Mouse (Mus musculus) heart, embryonic 15.5 days (tissue): Measurements from ENCODE around the gene Mkln1. TPM values are rescaled to one million over a fixed set of nuclear protein-coding genes. Genes with fewer than 3 reads are reported as not detected.

ENCODE experiments used
- ATAC-seq: fragments of 200-750 bp; cut with Nextera tagmentation; replicated peaks from 2 replicates; pipeline ENCODE4 v1.8.0; 2017; ENCODE audit warnings: low read depth, moderate TSS enrichment; ENCODE audit not compliant: insufficient number of reproducible peaks, insufficient read depth, low FRiP score
- H3K27ac ChIP-seq: fragments of 300-500 bp; sonication (generic); 2 replicates; pipeline ENCODE4 v1.5.1; 2015; ENCODE audit warnings: mild to moderate bottlenecking, inconsistent platforms
- H3K27me3 ChIP-seq: fragments of 300-500 bp; sonication (generic); 2 replicates; pipeline ENCODE4 v1.6.1; 2015; ENCODE audit warnings: inconsistent platforms
- H3K36me3 ChIP-seq: fragments of 300-500 bp; sonication (generic); 2 replicates; pipeline ENCODE4 v1.6.1; 2015; ENCODE audit warnings: mild to moderate bottlenecking, inconsistent platforms
- H3K4me1 ChIP-seq: fragments of 300-500 bp; sonication (generic); replicated peaks from 2 replicates; pipeline ENCODE4 v1.6.1; 2015; ENCODE audit warnings: inconsistent platforms
- H3K4me2 ChIP-seq: fragments of 300-500 bp; sonication (generic); 2 replicates; pipeline ENCODE4 v1.6.1; 2015; ENCODE audit warnings: inconsistent platforms, mild to moderate bottlenecking, moderate library complexity
- H3K4me3 ChIP-seq: fragments of 300-500 bp; sonication (generic); 2 replicates; pipeline ENCODE4 v1.5.1; 2015; ENCODE audit warnings: mild to moderate bottlenecking, inconsistent platforms
- H3K9ac ChIP-seq: fragments of 300-500 bp; sonication (generic); 2 replicates; pipeline ENCODE4 v1.6.1; 2015; ENCODE audit warnings: mild to moderate bottlenecking, inconsistent platforms
- H3K9me3 ChIP-seq: fragments of 300-500 bp; sonication (generic); replicated peaks from 2 replicates; pipeline ENCODE4 v1.6.1; 2016; ENCODE audit warnings: inconsistent platforms
- WGBS: fragments of 180-500 bp; shearing (Covaris S2); methylation state at CpG from one replicate; pipeline ENCODE4 v1.1.7; 2015; ENCODE audit warnings: mixed read lengths; 5-methylcytosine and 5-hydroxymethylcytosine counted together
- polyA plus RNA-seq: library from polyadenylated mRNA; unstranded; fragments of >200 nt; fragmentation: Nextera tagmentation; extraction: Ambion mirVana; gene quantifications from 2 replicates; pipeline ENCODE4 v1.2.1, GENCODE M21; 2015

Mkln1 gene
- polyA plus RNA-seq, result 190 and 194 TPM in 2 replicates

DNA sequence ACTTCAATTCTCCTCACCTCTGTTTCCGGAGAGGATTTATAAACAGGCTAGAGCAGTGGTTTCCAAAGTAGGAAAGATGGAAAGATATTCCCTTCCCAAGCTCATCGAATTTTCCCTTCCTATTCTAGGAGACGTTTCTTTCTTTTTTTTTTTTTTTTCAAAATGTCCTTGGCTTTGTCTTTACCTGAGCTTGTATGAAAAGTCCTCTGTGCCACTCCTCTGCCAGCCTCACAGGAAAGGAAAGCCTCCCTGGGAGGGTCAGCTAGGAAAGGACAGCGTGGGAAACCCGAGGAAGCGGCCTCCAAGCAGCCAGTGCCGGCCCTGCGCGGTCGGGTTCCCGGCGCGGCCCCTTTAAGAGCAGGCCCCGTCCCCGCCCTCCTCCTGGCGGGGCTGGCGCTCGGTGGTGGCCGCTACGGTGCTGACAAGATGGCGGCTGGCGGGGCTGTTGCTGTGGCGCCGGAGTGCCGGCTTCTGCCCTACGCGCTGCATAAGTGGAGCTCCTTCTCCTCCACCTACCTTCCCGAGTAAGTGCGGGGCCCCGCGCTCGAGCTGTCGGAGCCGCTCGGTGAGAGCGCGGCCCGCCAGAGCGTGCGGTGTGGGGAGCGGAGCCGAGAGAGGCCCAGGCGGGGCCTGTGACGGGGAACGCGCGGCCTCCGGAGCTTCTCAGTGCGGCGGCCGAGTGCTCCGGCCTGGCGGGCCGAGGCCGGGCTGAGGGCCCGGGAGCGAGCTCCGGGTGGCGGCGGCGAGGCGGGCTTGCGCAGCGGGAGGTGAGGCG lies at the start of gene Mkln1:
Gene Mkln1 (plus strand): TSS at position 305 of the 775 bp plus-strand sequence.
- Histone ChIP-seq H3K27me3 (no peaks in the 10 kb centered on the region), H3K4me2 (peak within 1 kb of the TSS; percentile 84), H3K36me3 (no peaks in the 10 kb centered on the region), H3K27ac (peak within 1 kb of the TSS; percentile 96), H3K9me3 (no peaks in the 10 kb centered on the region), H3K4me3 (peak within 1 kb of the TSS; percentile 92), H3K9ac (peak within 1 kb of the TSS; percentile 99), H3K4me1 (peaks cover 29% of the 10 kb centered on the region)
- WGBS, result under 1% methylated on average over 65 of the region's 65 CpGs
- peak; percentile 98 for ATAC-seq

DNA sequence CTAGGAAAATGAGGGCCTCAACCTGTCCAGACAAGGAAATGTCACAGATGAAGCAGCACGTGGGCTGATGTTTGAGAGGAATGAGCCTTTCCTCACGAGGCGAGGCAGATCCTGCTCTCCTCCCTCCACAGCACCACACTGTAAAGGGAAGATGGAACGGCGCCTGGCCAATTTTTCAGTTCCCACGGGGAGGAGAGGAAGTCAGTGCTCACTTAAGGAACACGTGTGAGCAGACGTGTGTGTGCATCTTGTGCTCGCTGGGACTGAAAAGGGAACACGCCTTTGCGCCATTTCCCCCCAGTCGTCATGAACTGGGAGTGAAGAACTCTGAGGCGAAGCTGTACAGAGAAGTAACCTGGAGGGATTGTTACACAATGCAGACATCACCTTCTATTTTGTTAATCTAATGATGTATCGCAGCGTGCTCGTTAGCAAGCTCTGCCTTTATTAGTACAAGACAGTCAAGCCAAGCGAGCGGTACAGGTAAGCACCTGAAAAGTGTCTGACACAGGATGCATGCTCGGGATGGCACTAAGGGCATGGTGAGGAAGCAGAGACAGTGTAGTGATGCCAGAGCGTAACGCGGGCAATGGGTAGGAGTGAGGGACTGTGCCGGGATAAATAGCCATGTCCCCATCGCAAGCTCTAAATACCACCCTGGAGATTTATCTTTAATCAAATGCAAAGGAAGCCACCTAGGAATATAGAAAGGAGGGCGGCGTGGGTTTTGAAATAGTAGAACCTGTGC lies 41.9 kb upstream of the Mkln1 start:
- ATAC-seq, result no peak
- Histone ChIP-seq H3K27me3 (no peaks in the 10 kb centered on the region), H3K36me3 (no peaks in the 10 kb centered on the region), H3K4me3 (no peak overlapping the region), H3K9me3 (no peaks in the 10 kb centered on the region), H3K27ac (no peak overlapping the region), H3K4me1 (no peaks in the 10 kb centered on the region), H3K9ac (no peak overlapping the region), H3K4me2 (no peak overlapping the region)
- 84% methylated on average over 26 of the region's 26 CpGs for WGBS

DNA sequence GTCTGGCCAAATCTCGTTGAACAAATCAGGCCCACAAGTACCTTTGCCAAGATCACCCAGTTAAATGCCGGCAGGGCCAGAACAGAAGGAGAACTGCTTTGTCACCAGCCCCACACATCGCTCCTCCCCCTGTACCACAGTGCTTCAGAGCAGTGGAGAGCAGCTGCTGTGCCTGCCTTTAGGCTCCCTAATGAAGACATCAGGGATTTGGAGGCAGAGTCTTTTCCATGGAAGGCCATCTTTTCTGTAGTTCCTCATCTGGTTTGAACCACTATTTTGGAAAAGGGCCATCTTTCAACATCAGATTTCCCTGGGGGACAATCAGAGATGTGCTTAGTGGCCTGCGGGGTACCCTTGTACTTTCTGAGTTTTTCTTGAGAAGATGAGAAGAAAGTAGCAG lies 41.2 kb upstream of the Mkln1 start:
- Histone ChIP-seq H3K27me3 (no peaks in the 10 kb centered on the region), H3K36me3 (no peaks in the 10 kb centered on the region), H3K4me3 (no peak overlapping the region), H3K4me1 (no peaks in the 10 kb centered on the region), H3K9ac (no peak overlapping the region), H3K27ac (no peak overlapping the region), H3K4me2 (no peak overlapping the region), H3K9me3 (no peaks in the 10 kb centered on the region)
- ATAC-seq, result no peak
- 59% methylated on average over 4 of the region's 4 CpGs for WGBS

DNA sequence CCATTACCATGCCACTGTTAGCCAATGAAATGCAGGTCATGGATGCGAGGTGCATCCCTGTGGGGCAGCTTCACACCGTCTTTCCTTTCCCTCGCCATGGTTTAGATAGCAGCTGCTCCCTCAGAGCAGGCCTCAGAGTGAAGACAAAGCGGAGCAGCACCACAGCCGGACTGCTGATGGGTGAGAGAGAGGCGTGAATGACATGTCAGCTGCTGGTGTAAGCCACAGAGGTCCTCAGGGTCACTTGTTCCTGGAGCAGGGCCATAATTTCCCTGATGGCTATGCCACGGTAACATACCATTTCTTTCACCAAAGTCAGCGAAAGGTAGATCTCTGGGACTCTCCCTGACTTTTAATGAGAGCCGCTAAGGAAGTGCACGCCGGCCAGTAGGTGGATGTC lies 35.9 kb upstream of the Mkln1 start:
- WGBS, result 46% methylated on average over 11 of the region's 11 CpGs
- ATAC-seq, result no peak
- H3K4me2 ChIP-seq, result no peak overlapping the region
- H3K4me3 ChIP-seq, result no peak overlapping the region
- H3K27me3 ChIP-seq, result no peaks in the 10 kb centered on the region
- no peak overlapping the region for H3K27ac ChIP-seq
- H3K9ac ChIP-seq, result no peak overlapping the region
- 0 out of 2 replicates have a peak, but pooled peaks cover 4% of the 10 kb centered on the region for H3K4me1 ChIP-seq
- no peaks in the 10 kb centered on the region for H3K36me3 ChIP-seq
- no peaks in the 10 kb centered on the region for H3K9me3 ChIP-seq

DNA sequence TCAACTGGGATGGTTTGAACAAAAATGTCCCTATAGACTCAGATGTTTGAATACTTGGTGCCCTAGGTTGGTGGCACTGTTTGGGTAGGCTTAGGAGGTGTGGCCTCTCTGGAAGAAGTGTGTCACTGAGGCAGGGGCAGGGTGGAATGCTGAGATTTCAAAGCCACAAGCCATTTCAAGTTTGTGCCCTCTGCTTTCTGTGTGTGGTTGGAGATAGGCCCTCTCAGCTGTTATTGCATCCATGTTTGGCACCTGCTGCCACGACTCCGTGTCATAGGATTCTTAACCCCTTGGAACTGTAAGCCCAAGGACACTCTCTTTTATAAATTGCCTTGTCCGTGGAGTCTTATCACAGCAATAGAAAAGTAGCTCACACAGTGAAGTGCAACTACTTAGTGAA lies 34.1 kb upstream of the Mkln1 start:
- no peak for ATAC-seq
- Histone ChIP-seq H3K36me3 (no peaks in the 10 kb centered on the region), H3K9me3 (no peaks in the 10 kb centered on the region), H3K4me1 (0 out of 2 replicates have a peak, but pooled peaks cover 4% of the 10 kb centered on the region), H3K4me2 (no peak overlapping the region), H3K27me3 (no peaks in the 10 kb centered on the region), H3K9ac (no peak overlapping the region), H3K4me3 (no peak overlapping the region), H3K27ac (no peak overlapping the region)
- 71% methylated on average over 3 of the region's 3 CpGs for WGBS

DNA sequence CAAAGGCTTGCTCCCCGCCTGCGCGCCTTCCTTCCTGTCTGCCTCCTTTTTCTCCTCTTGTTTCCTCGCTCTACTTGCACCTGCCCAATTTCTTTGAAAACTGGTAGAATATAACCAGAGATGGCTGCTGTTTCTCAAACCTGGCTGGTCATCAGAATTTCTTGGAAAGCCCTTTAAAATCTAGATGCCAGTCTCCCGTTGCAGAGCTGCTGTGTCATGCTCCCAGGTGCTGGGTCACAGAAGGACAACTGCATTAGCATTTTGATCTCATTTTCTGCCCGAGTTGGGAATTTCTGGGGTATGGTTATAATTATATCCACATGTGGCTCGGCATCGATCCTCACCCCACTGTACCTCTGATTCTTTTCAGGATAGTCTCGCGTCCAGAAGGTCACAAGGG lies 30.6 kb upstream of the Mkln1 start:
- no peaks in the 10 kb centered on the region for H3K36me3 ChIP-seq
- no peaks in the 10 kb centered on the region for H3K9me3 ChIP-seq
- 73% methylated on average over 10 of the region's 10 CpGs for WGBS
- no peak for ATAC-seq
- H3K27me3 ChIP-seq, result no peaks in the 10 kb centered on the region
- H3K4me3 ChIP-seq, result no peak overlapping the region
- H3K9ac ChIP-seq, result no peak overlapping the region
- peaks cover 20% of the 10 kb centered on the region for H3K4me1 ChIP-seq
- H3K4me2 ChIP-seq, result no peak overlapping the region
- no peak overlapping the region for H3K27ac ChIP-seq

DNA sequence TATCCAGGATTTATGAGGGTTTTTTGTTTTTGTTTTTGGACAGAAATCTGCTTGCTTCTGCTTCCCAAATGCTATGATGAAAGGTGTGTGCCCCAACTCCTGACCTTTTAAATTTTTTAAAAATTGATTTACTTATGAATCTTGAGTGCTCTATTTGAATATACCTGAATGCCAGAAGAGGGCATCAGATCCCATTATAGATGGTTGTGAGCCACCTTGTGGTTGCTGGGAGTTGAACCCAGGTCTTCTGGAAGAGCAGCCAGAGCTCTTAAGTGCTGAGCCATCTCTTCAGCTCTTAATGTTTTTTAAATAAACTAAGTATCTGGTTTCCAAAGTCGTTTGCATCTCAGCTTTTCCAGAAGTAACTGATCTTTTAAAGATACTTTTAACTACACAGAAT lies 30.0 kb upstream of the Mkln1 start:
- H3K27me3 ChIP-seq, result no peaks in the 10 kb centered on the region
- peaks cover 21% of the 10 kb centered on the region for H3K4me1 ChIP-seq
- no peak overlapping the region for H3K4me2 ChIP-seq
- no peak overlapping the region for H3K4me3 ChIP-seq
- H3K9ac ChIP-seq, result no peak overlapping the region
- no peaks in the 10 kb centered on the region for H3K36me3 ChIP-seq
- no peaks in the 10 kb centered on the region for H3K9me3 ChIP-seq
- no peak for ATAC-seq
- 55% methylated on average over 1 of the region's 1 CpGs for WGBS
- H3K27ac ChIP-seq, result no peak overlapping the region

DNA sequence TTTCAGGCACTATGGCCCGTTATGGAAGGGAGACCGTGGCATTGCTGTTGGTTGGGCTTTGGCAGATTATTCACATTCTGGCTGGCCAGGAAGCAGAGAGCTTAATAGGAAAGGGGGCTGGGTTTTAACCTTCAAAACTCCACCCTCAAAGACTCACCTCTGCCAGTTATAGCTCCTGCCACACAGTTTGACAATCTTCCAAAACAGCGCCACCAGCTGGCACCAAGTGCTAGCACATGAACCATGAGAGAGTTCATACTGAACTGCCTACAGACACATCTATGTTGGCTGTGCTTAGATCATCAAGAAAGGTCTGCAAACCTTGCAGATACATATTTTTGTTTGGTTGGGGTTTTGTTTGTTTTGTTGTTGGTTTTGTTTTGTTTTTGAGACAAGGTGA lies 28.7 kb upstream of the Mkln1 start:
- Histone ChIP-seq H3K4me3 (no peak overlapping the region), H3K27ac (no peak overlapping the region), H3K9ac (no peak overlapping the region), H3K27me3 (no peaks in the 10 kb centered on the region), H3K4me2 (no peak overlapping the region), H3K4me1 (peaks cover 21% of the 10 kb centered on the region), H3K9me3 (no peaks in the 10 kb centered on the region), H3K36me3 (no peaks in the 10 kb centered on the region)
- ATAC-seq, result no peak
- 66% methylated on average over 3 of the region's 3 CpGs for WGBS

DNA sequence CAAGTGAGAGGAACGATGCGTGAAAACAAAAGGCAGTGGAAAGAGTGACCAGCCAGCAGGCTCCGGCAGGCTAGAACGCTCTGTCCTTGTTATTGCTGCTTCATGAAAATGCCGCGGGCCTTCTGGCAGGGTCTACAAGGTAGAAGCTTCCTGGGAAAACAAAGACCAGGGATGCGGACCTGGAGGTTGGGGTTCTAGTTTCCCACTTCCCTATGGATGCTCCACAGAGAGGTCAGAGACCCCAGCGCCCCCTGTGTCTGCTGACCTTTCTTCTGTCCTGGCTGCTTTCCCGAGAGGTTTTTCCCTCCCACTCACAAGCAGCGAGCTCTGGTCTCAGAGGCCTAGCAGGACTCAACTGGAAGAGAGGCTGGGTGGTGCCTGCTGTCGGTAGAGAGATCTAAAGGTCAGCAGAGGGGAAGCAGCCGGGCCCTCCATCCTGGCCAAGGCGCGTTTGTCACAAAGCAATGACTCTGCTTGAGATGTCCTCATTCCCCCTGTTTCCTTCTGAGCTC lies 27.9 kb upstream of the Mkln1 start:
- no peak for ATAC-seq
- H3K27me3 ChIP-seq, result no peaks in the 10 kb centered on the region
- WGBS, result 49% methylated on average over 14 of the region's 14 CpGs
- H3K4me1 ChIP-seq, result peaks cover 21% of the 10 kb centered on the region
- no peak overlapping the region for H3K4me2 ChIP-seq
- H3K27ac ChIP-seq, result peak overlapping the region; percentile 29
- H3K9me3 ChIP-seq, result no peaks in the 10 kb centered on the region
- H3K4me3 ChIP-seq, result no peak overlapping the region
- H3K36me3 ChIP-seq, result no peaks in the 10 kb centered on the region
- no peak overlapping the region for H3K9ac ChIP-seq

DNA sequence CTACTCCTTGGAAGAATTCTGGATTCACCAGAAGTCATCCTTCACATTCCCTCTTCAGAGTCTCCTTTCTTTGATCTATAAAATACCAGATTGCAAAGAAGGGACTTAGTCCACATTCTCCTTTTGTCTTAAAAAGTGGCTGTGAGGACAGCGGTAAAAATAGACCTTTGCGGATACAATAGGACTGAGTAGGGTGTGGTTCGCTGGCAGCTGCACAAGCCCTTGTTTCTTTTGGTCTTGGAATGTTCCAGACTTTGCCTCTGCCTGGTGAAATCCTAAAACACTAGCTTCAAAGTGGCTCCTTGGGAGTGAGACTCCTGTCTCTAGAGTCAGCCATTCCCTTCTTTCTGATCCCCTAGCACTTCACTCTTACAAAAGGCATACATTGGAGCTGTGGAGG lies 27.4 kb upstream of the Mkln1 start:
- Histone ChIP-seq H3K4me3 (no peak overlapping the region), H3K27ac (peak overlapping the region; percentile 29), H3K4me1 (peaks cover 21% of the 10 kb centered on the region), H3K27me3 (no peaks in the 10 kb centered on the region), H3K9me3 (no peaks in the 10 kb centered on the region), H3K9ac (no peak overlapping the region), H3K36me3 (no peaks in the 10 kb centered on the region), H3K4me2 (no peak overlapping the region)
- WGBS, result 52% methylated on average over 3 of the region's 3 CpGs
- ATAC-seq, result 0 out of 2 replicates have a peak, but pooled peaks have one; percentile 39

DNA sequence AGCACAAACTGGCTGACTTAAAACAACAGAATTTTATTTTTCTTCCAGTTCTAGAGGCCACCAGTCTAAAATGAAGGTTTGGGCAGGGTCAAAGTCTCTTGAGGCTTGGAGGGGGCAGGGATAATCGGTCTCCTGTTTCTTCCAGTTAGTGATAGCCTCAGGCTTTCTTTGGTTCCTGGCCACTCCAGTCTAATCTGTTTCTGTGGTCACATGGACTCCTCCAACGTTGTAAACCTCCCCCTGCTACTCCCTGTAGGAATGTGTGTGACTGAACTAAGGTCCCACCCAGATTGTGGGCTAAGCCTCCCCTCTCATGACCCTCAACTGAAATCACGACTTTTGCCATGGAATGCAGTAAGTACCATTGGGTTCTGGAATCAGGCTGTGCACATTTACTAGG lies 25.9 kb upstream of the Mkln1 start:
- Histone ChIP-seq H3K27ac (no peak overlapping the region), H3K4me2 (no peak overlapping the region), H3K9me3 (no peaks in the 10 kb centered on the region), H3K36me3 (no peaks in the 10 kb centered on the region), H3K4me3 (no peak overlapping the region), H3K4me1 (peaks cover 21% of the 10 kb centered on the region), H3K27me3 (no peaks in the 10 kb centered on the region), H3K9ac (no peak overlapping the region)
- WGBS, result 20% methylated on average over 3 of the region's 3 CpGs
- no peak for ATAC-seq
